Mouse (Mus musculus): ENCODE measurements around the gene Snx3.

The Snx3 gene

DNA sequence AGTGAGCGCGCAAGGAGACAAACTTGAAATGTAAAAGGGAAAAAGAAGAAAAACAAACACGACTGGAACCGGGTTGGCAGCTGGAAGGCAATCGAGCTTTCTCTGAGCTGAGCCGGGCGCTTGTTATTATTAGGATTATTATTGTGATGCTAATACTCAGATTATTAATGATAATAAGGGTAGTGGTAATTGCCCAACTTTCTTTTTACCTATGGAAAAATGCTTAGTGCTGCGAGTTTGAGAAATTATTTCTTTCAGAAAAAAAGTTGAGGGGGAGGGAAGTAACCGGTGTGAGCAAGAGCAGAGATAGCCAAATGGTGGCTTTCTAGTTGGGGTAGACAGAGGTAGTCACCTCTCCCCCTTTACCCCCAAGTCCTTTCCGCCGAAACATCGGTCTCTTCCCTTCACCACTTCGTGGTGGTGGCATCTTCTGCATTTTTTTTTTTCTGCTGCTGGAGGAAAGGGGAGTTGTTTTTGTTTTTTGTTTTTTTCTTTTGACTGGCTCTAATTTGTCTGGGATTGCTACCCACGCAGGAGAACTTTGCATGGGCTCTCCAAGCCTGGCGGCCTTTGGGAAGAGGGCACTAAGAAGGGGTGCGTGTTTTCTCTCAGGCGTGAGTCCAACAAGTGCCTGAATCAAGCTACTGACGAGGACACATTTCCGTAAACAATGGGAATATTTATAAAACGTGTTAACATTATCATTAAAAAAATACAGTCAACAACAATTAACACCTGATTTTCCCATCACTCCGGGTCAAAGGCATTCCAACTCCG is 77.1 kb downstream of the Snx3 start:
- in situ Hi-C loops (cut with MboI) = no loop called here

DNA sequence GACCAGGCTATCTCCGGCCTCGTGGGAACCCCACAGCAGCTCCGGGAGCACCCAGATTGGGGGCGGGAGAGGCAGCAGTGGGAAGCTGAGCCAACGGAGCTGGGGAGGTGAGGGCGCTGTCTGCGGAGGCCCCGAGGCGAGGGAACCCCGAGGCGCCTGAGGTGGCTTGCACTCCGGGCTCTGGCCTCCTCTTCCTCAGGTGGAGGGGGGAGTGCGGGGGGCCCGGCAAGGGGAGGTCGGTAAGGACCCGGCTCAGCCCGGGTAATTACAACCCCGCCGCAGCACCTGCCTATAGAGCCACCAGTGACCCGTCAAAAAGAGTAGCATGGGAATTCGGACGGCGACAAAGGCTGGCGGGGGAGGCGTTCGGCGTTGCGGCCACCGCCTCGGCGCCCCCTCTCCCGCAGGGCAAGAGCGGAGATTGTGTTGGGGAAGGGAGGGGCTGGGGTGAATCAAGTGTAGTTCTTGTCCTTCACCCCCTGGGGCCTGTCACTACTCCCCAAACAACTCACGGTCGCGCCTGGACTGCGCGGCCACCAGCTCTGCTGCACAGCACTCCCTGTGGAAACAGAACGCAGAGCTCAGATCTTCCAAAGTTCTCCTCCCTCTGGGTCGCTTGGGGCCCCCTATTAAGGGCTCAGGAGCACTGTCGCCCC is 77.8 kb downstream of the Snx3 start:
- in situ Hi-C loops (cut with MboI) = no loop called here

DNA sequence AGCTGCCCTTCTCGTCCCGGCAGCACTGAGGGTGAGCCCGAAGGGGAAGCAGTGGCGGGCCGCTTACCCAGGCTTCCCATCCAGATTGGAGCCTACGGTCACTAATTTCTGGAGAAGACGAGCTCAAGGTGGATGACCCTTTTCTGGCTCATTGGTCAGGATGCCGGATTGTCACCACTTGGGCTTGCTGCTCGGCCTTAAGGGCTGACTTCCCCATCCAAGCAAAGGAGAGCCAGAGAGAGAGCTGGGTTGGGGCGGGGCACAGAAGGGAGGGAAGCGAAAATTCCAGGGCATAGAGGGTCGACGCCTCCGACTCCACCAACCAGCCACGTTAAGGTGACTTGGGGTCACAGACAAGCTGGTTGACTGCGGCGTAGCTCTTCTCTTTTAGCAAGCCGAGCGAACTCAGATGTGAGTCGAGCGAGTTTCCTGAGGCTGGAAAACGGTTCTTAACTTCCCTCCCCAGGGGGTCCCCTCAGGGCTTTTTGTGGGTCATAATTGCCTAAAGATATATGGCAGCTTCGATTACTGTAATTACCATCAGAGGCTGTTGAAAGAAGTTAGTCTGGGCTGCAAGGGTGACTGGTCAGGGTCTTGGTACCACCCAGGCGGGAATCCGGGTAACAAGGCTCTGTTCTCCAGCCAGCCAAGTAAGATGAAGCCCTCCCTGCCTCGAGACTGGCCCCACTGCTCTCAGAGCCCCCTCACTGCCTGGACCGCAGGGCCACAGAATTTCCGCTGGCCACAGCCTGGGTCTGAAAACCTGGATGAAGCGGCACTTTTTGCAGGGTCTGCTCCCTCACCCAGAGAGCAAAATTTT is 78.5 kb downstream of the Snx3 start:
- in situ Hi-C loops (cut with MboI) = no loop called here

DNA sequence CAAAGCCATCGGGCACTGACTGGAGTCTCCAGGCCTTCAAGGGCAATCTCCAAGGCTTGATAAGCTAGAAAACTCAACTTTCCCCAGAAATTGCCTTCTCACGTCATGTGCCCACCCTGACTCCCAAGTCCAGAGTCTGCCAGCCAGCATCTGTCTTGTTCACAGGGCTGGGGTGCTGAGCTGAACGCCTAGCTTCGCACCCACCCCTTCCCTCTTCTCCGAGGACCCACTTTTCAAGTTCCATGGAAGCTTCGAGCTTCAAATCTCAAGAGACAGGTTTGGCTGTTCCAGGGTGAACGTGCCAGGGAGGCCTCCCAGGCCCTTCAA is 79.1 kb downstream of the Snx3 start:
- in situ Hi-C loops (cut with MboI) = no loop called here

DNA sequence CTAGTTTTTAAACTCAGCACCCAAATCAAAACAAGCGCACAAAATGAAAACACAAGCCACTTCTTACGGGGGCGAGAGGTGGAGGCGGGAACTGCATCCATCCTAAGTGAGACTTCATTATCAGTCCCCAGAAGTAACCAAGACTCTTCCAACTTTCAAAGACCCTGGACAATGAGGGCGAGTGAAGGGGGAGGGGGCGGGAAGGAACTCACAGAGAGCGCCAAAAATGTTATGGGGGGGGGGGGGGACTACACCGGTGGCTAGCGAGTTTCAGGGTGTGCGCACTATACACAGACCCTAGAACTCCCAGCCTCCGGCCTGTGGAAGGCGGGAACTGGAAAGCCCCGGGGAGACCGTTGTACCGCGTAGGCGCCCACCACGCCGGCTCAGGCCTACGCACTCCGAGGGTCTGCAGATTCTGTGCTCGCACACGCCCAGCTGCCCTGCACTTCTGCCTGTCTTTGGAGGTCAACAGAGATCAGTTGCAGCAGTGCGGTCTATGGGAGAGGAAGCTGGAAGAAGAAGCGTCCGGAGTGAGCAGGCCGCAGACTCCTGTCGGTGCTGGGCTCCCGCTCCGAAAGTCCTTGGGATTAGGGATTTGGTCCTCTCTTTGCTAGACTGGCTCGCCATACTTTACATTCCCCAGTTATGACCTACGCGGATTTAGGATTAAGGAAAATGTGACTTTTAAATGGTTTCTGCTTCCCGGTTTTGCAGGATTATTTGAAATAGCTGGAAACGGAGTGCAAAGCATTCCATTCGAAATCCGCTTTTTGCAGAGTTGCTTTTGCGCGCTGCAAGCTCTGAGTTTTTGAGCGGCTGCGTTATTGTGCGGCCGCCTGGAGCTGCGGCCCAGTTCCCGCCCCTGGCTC is 80.1 kb downstream of the Snx3 start:
- in situ Hi-C loops (cut with MboI) = no loop called here

DNA sequence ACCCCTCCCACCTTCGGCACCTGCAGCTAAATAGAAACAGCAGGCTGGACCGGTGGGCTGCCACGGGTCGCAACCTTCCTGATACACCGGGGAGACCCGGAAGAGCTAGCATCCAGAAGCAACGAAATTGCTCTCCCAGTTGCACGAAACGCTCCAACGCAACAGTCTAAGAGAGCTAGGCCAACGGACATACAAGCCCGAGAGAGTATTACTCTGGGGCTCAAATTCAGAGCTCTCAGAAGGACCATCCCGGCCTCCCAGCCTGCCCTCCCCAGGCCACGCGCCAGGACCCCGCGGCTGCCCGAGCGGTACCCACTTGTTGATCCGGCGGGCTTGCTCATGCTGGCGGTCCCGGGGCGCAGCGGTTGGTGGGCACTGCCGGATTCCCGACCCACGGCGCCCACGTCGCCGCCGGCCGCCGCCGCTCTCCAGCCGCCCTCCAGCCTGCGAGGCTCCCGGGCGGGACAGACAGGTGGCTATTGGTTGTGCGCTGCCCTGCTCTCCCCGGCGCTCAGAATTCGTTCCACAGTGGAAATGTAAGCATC is 80.8 kb downstream of the Snx3 start:
- in situ Hi-C loops (cut with MboI) = no loop called here

DNA sequence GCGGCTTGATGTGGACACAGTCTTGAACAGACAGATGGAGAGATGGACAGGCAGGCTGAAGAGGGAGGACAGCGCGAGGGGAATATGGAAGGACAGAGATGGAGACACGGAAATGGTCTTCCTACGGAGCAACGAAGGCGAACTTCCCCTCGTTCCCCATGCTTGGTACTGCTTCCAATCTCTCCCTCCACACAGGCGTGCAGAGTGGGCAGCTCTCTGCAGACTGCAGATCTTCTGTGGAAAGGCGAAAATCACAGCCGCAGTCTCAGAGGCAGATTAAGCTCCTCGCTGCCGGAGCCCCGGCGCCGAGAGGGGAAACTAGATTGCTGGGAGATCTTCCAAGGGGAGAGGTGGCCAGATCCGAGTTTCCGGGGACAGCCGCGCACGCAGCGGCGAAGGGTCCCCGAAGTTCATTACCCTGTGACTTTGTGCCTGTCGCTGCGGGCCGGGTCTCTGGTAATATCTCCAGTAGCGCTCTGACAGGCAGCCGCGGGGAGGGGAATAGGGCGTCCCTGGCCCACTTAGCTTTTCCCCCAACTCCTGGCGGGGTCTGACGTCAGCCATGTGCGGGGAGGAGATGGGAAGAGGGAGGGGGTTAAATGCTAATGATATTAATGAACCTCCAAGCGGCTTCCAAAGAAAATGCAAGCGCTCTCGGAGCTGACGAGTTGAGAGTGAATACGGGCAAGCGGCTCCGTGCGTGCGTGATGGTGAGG is 81.5 kb downstream of the Snx3 start, which contains the start of the genes Nr2e1 and Ostm1:
TSS of gene Nr2e1 (minus strand) at position 476 of the 716 bp plus-strand sequence.
TSS of gene Ostm1 (plus strand) at position 666 of the 716 bp plus-strand sequence.
- in situ Hi-C loops (cut with MboI) = no loop called here

DNA sequence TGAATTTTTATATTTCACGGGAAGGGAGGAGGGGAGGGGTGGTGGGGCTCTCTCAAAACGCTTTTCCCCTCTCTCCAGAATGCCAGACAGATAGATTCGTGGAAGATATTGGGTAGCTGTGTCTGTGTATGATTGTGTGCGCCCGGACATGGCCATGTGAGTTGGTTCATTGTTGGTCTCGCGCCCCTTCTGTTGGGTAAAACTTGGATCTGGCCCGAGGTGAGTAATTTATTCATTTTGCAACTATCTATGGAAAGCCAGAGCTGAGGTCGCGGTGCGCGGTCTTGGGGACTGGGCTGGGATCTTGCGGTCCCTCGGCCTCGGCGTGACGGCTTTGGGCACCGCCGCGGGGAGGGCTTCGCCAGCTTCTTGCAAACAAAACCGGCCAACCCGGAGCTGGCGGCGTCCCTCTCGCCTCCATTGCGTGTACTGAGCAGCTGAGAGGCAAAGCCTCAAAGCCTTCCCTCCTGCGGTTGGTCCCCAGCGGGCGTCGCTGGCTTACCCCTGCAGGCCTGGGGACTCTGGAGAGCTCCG is 82.1 kb downstream of the Snx3 start:
- in situ Hi-C loops (cut with MboI) = no loop called here

DNA sequence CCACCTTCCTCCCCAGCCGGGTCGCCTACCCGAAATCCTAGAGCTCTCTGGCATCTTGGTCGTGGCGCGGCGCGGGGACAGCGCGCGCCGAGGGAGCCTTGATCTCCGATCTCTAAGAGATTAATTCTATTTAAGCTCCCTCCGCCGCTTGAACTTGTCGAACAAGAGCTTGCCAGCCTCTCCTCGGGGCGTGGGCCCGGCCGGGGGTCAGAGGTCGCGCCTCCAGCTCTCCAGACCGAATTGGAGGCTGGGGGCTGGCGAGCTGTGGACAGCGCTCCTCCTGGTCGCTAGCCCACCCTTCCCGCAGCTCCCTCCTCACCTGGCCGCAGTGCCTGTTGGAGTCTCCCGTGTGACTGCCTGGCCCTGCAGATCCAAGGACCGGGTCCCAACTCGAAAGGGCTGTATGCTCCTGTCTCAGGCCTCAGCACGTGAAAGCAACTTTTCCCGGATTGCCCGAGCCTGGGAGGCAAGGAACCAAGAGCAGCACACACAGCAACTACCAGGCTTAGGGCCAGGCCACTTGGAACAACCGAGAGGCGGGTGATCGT is 82.7 kb downstream of the Snx3 start:
- in situ Hi-C loops (cut with MboI) = no loop called here

Data from mature B cell (primary cell).